Mouse (Mus musculus): ENCODE results near the gene Cst3. TPM values are rescaled to one million over a fixed set of nuclear protein-coding genes. Genes with fewer than 3 reads are reported as not detected.

The Cst3 gene
- total RNA-seq (2017): 355 and 365 TPM in 2 replicates

GRCm38 (mm10) chr2:148875335-148875811 lies at the start of gene Cst3:
Gene Cst3 (minus strand): TSS chr2:148875692.
- peak; percentile 89 for ATAC-seq (ENCODE audit: extremely low read depth, insufficient number of reproducible peaks, low FRiP score, poor library complexity, severe bottlenecking)

GRCm38 (mm10) chr2:148902286-148902685 lies 26.8 kb upstream of the Cst3 start:
- ATAC-seq (ENCODE audit: extremely low read depth, insufficient number of reproducible peaks, low FRiP score, poor library complexity, severe bottlenecking): peak; percentile 97

GRCm38 (mm10) chr2:148900305-148900704 lies 24.8 kb upstream of the Cst3 start:
- ATAC-seq (ENCODE audit: extremely low read depth, insufficient number of reproducible peaks, low FRiP score, poor library complexity, severe bottlenecking): no peak

GRCm38 (mm10) chr2:148896219-148896618 lies 20.7 kb upstream of the Cst3 start:
- ATAC-seq (ENCODE audit: extremely low read depth, insufficient number of reproducible peaks, low FRiP score, poor library complexity, severe bottlenecking): no peak

GRCm38 (mm10) chr2:148893107-148893506 lies 17.6 kb upstream of the Cst3 start:
- ATAC-seq (ENCODE audit: extremely low read depth, insufficient number of reproducible peaks, low FRiP score, poor library complexity, severe bottlenecking): no peak

- ATAC-seq (ENCODE audit: extremely low read depth, insufficient number of reproducible peaks, low FRiP score, poor library complexity, severe bottlenecking): no peak
These were observed 14.7 kb upstream of the Cst3 start for GRCm38 (mm10) chr2:148890021-148890851.

GRCm38 (mm10) chr2:148889331-148890010 lies 14.0 kb upstream of the Cst3 start:
- ATAC-seq (ENCODE audit: extremely low read depth, insufficient number of reproducible peaks, low FRiP score, poor library complexity, severe bottlenecking): no peak

- ATAC-seq (ENCODE audit: extremely low read depth, insufficient number of reproducible peaks, low FRiP score, poor library complexity, severe bottlenecking): no peak
These were observed 13.4 kb upstream of the Cst3 start for GRCm38 (mm10) chr2:148888872-148889271.

GRCm38 (mm10) chr2:148884738-148885137 lies 9.2 kb upstream of the Cst3 start:
- no peak for ATAC-seq (ENCODE audit: extremely low read depth, insufficient number of reproducible peaks, low FRiP score, poor library complexity, severe bottlenecking)

- no peak for ATAC-seq (ENCODE audit: extremely low read depth, insufficient number of reproducible peaks, low FRiP score, poor library complexity, severe bottlenecking)
These were observed 3.7 kb upstream of the Cst3 start for GRCm38 (mm10) chr2:148879199-148879598.

- no peak for ATAC-seq (ENCODE audit: extremely low read depth, insufficient number of reproducible peaks, low FRiP score, poor library complexity, severe bottlenecking)
These were observed 3.2 kb upstream of the Cst3 start for GRCm38 (mm10) chr2:148878641-148879130.

GRCm38 (mm10) chr2:148877016-148877770 lies 1.7 kb upstream of the Cst3 start:
- ATAC-seq (ENCODE audit: extremely low read depth, insufficient number of reproducible peaks, low FRiP score, poor library complexity, severe bottlenecking): peak; percentile 5; the same call in 1 of the 2 replicates

GRCm38 (mm10) chr2:148874617-148875334 lies 716 bp downstream of the Cst3 start:
- ATAC-seq (ENCODE audit: extremely low read depth, insufficient number of reproducible peaks, low FRiP score, poor library complexity, severe bottlenecking): peak; percentile 13; the same call in 1 of the 2 replicates

- ATAC-seq (ENCODE audit: extremely low read depth, insufficient number of reproducible peaks, low FRiP score, poor library complexity, severe bottlenecking): no peak
These were observed 1.3 kb downstream of the Cst3 start for GRCm38 (mm10) chr2:148874224-148874616.

GRCm38 (mm10) chr2:148872860-148873259 lies 2.6 kb downstream of the Cst3 start:
- ATAC-seq (ENCODE audit: extremely low read depth, insufficient number of reproducible peaks, low FRiP score, poor library complexity, severe bottlenecking): no peak

GRCm38 (mm10) chr2:148870526-148870925 lies 5.0 kb downstream of the Cst3 start:
- ATAC-seq (ENCODE audit: extremely low read depth, insufficient number of reproducible peaks, low FRiP score, poor library complexity, severe bottlenecking): no peak

- ATAC-seq (ENCODE audit: extremely low read depth, insufficient number of reproducible peaks, low FRiP score, poor library complexity, severe bottlenecking): no peak
These were observed 6.5 kb downstream of the Cst3 start for GRCm38 (mm10) chr2:148868959-148869358.

GRCm38 (mm10) chr2:148864966-148865365 lies 10.5 kb downstream of the Cst3 start, which contains the start of gene 9230104L09Rik:
Gene 9230104L09Rik (minus strand): TSS chr2:148865038.
- ATAC-seq (ENCODE audit: extremely low read depth, insufficient number of reproducible peaks, low FRiP score, poor library complexity, severe bottlenecking): no peak

Data from neutrophil, adult 5-6 weeks (primary cell).